Mouse (Mus musculus): ENCODE results near the gene Cdc42bpa. TPM values are rescaled to one million over a fixed set of nuclear protein-coding genes. Genes with fewer than 3 reads are reported as not detected.

Cdc42bpa gene
- polyA plus RNA-seq, 2 experiments: 8.1 to 9.1 TPM

DNA sequence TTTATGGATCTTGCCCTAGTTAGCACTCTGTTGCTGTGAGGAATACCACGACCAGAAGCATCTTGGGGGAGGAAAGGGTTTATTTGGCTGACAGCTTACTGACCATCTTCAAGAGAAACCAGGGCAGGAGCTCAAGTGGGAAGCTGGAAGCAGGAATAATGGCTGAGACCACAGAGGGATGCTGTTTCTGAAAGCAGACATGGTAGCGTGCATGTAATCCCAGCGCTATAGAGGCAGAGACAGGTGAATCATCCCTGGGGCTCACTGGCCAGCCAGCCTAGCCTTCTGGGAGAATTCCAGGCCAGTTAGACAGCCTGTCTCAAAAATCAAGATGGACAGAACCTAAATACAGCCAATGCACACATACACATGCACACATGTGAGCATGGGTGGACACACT lies 26.2 kb upstream of the Cdc42bpa start:
- Histone ChIP-seq H3K27me3 (ENCODE audit: control insufficient read depth, insufficient read depth, low read length) (no peaks in the 10 kb centered on the region), H3K9me3 (ENCODE audit: control insufficient read depth, low read length) (no peaks in the 10 kb centered on the region), H3K9ac (replicated peaks) (no peak overlapping the region), H3K4me1 (replicated peaks; ENCODE audit: control insufficient read depth in 2 of 2, insufficient read depth in 2 of 2, low read length in 1 of 2) (no peaks in the 10 kb centered on the region; a peak in 1 of 4 replicates), H3K27ac (no peak overlapping the region), H3K36me3 (replicated peaks; ENCODE audit: control insufficient read depth, insufficient read depth, low read depth) (no peaks in the 10 kb centered on the region), H3K4me2 (ENCODE audit: low read depth) (no peak overlapping the region), H3K4me3 (ENCODE audit: insufficient read depth in 1 of 2, low read depth in 2 of 2, low read length in 2 of 2) (no peak overlapping the region)
- WGBS (ENCODE audit: insufficient replicate concordance): 68% methylated on average over 3 of the region's 3 CpGs
- DNase-seq (ENCODE audit: low read depth in 3 of 3, low spot score in 3 of 3): no peak
- no peak for TF ChIP-seq CTCF (IDR thresholded peaks at IDR 0.05; ENCODE audit: low read depth)
- no peak for TF ChIP-seq EP300 (IDR thresholded peaks at IDR 0.05; ENCODE audit: low read depth)
- ATAC-seq (ENCODE audit: insufficient read depth): no peak

DNA sequence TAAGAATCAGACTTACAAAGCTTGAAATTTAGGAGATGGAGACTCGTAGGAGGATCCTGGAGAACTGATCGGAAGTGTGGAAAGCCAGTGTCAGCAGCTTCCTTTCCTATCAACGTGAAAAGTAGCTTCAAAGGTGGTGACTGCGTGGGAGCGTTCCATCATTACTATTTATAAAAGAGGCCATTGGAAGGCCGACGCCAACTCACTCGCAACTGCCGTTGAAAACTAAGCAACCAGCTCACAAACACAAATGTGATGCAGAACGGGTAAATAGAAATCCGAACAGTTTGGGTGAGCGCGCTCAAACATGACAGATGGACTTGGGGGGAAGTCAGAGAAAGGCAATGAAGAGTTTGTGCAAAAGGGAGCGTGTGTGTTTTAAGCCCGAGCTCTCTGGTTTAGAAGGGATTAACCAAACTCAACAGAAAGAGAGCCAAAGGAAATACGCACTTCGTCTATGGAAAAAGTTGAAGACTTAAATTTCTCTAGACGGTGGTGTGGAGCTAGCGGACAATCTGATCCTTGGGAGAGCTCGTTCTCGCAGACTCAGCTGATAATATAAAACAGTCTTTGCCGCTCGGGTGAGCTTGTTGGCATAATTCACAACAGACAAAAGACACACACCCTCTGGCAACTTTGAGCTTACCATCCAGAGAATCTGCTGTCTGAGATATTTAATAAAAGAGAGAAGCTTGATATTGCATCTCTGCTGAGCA lies 20.0 kb upstream of the Cdc42bpa start:
- H3K9ac ChIP-seq (replicated peaks): no peak overlapping the region
- no peaks in the 10 kb centered on the region for H3K4me1 ChIP-seq (replicated peaks; ENCODE audit: control insufficient read depth in 2 of 2, insufficient read depth in 2 of 2, low read length in 1 of 2)
- 72% methylated on average over 23 of the region's 23 CpGs for WGBS (ENCODE audit: insufficient replicate concordance)
- no peaks in the 10 kb centered on the region for H3K9me3 ChIP-seq (ENCODE audit: control insufficient read depth, low read length)
- TF ChIP-seq CTCF (IDR thresholded peaks at IDR 0.05; ENCODE audit: low read depth): no peak
- no peaks in the 10 kb centered on the region for H3K27me3 ChIP-seq (ENCODE audit: control insufficient read depth, insufficient read depth, low read length)
- DNase-seq (ENCODE audit: low read depth in 3 of 3, low spot score in 3 of 3) (no peak), ATAC-seq (ENCODE audit: insufficient read depth) (no peak)
- H3K4me3 ChIP-seq (ENCODE audit: insufficient read depth in 1 of 2, low read depth in 2 of 2, low read length in 2 of 2): no peak overlapping the region
- H3K36me3 ChIP-seq (replicated peaks; ENCODE audit: control insufficient read depth, insufficient read depth, low read depth): no peaks in the 10 kb centered on the region
- H3K4me2 ChIP-seq (ENCODE audit: low read depth): no peak overlapping the region
- no peak overlapping the region for H3K27ac ChIP-seq

DNA sequence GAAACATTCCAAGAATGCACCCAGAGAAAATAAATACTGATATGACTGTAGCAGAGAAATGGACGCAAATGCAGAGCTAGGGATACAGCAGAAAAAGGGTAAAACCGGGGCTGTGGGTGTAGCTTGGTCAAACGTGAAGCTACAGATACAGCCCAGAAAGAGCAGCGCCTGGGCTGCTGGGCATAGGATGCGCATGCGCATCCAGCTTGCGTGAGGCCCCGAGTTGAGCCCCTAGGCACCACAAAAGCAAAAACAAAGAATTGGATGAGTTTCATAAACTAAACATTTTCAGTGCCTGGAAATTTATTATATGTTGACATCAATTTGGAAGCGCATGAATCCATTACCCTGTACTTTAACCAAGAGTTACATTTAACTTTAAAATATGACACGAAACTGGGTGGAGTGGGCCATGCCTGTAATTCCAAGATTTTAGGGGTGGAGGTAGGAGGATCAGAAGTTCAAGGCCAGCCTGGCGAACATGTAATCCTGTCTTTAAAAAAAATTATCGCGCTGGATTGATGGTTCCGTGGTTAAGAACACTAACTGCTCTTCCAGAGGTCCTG lies 19.4 kb upstream of the Cdc42bpa start:
- Histone ChIP-seq H3K4me1 (replicated peaks; ENCODE audit: control insufficient read depth in 2 of 2, insufficient read depth in 2 of 2, low read length in 1 of 2) (no peaks in the 10 kb centered on the region), H3K36me3 (replicated peaks; ENCODE audit: control insufficient read depth, insufficient read depth, low read depth) (no peaks in the 10 kb centered on the region), H3K27me3 (ENCODE audit: control insufficient read depth, insufficient read depth, low read length) (no peaks in the 10 kb centered on the region), H3K9me3 (ENCODE audit: control insufficient read depth, low read length) (no peaks in the 10 kb centered on the region), H3K4me2 (ENCODE audit: low read depth) (no peak overlapping the region), H3K27ac (no peak overlapping the region), H3K9ac (replicated peaks) (no peak overlapping the region), H3K4me3 (ENCODE audit: insufficient read depth in 1 of 2, low read depth in 2 of 2, low read length in 2 of 2) (no peak overlapping the region)
- DNase-seq (ENCODE audit: low read depth in 3 of 3, low spot score in 3 of 3) (no peak), ATAC-seq (ENCODE audit: insufficient read depth) (no peak)
- WGBS (ENCODE audit: insufficient replicate concordance): 74% methylated on average over 14 of the region's 14 CpGs
- no peak for TF ChIP-seq CTCF (IDR thresholded peaks at IDR 0.05; ENCODE audit: low read depth)
- no peak for TF ChIP-seq EP300 (IDR thresholded peaks at IDR 0.05; ENCODE audit: low read depth)

DNA sequence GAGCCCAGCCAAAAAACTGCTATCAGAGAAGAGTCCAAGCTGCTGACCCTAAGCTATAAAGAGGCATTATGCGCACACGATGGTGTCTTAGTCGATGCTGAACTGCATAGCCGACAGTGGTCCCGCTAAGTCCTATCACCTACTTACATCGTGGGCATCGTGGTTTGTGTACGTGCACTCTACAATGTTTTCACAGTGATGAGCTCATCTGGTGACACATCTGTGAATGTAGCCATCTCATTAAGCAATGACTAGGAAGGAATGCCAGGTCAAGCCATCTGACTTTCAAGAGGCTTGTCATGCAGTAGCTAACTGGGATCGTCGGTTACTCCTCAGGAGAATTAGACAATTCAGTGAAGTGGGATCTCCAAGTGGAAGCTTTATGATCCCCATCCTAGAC lies 15.3 kb upstream of the Cdc42bpa start:
- DNase-seq (ENCODE audit: low read depth in 3 of 3, low spot score in 3 of 3) (no peak), ATAC-seq (ENCODE audit: insufficient read depth) (no peak)
- no peaks in the 10 kb centered on the region for H3K9me3 ChIP-seq (ENCODE audit: control insufficient read depth, low read length)
- H3K4me1 ChIP-seq (replicated peaks; ENCODE audit: control insufficient read depth in 2 of 2, insufficient read depth in 2 of 2, low read length in 1 of 2): no peaks in the 10 kb centered on the region
- H3K27ac ChIP-seq: no peak overlapping the region
- H3K4me3 ChIP-seq (ENCODE audit: insufficient read depth in 1 of 2, low read depth in 2 of 2, low read length in 2 of 2): no peak overlapping the region
- H3K36me3 ChIP-seq (replicated peaks; ENCODE audit: control insufficient read depth, insufficient read depth, low read depth): no peaks in the 10 kb centered on the region
- WGBS (ENCODE audit: insufficient replicate concordance): 73% methylated on average over 10 of the region's 10 CpGs
- no peaks in the 10 kb centered on the region for H3K27me3 ChIP-seq (ENCODE audit: control insufficient read depth, insufficient read depth, low read length)
- no peak overlapping the region for H3K4me2 ChIP-seq (ENCODE audit: low read depth)
- no peak overlapping the region for H3K9ac ChIP-seq (replicated peaks)
- no peak for TF ChIP-seq EP300 (IDR thresholded peaks at IDR 0.05; ENCODE audit: low read depth)
- TF ChIP-seq CTCF (IDR thresholded peaks at IDR 0.05; ENCODE audit: low read depth): no peak

DNA sequence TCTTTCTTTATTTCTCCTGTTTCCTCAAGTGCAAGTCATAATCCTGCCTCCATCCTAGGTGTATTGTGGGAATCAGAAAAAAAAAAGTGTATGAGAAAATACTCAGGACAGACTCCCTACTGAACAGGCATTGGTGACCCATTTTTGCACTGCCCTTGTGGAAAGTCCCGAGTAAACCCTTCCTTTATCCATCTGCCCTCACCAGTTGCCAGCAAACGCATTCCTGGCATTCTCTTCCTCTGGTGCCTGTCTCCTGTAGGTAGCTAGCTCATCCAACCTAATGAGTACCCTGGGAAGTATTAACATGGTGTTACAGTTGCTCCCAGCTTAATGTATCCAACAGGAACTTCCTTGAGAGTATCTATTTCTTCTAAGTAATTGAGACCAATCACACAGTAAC lies 13.7 kb upstream of the Cdc42bpa start:
- Histone ChIP-seq H3K4me1 (replicated peaks; ENCODE audit: control insufficient read depth in 2 of 2, insufficient read depth in 2 of 2, low read length in 1 of 2) (no peaks in the 10 kb centered on the region), H3K4me3 (ENCODE audit: insufficient read depth in 1 of 2, low read depth in 2 of 2, low read length in 2 of 2) (no peak overlapping the region), H3K4me2 (ENCODE audit: low read depth) (no peak overlapping the region), H3K27ac (no peak overlapping the region), H3K36me3 (replicated peaks; ENCODE audit: control insufficient read depth, insufficient read depth, low read depth) (no peaks in the 10 kb centered on the region), H3K27me3 (ENCODE audit: control insufficient read depth, insufficient read depth, low read length) (no peaks in the 10 kb centered on the region), H3K9ac (replicated peaks) (no peak overlapping the region), H3K9me3 (ENCODE audit: control insufficient read depth, low read length) (no peaks in the 10 kb centered on the region)
- no peak for DNase-seq (ENCODE audit: low read depth in 3 of 3, low spot score in 3 of 3)
- WGBS (ENCODE audit: insufficient replicate concordance): 46% methylated on average over 2 of the region's 2 CpGs
- ATAC-seq (ENCODE audit: insufficient read depth): no peak
- TF ChIP-seq CTCF (IDR thresholded peaks at IDR 0.05; ENCODE audit: low read depth) (no peak), EP300 (IDR thresholded peaks at IDR 0.05; ENCODE audit: low read depth) (no peak)
